Mouse (Mus musculus): ENCODE measurements around the gene Necab2. TPM values are rescaled to one million over a fixed set of nuclear protein-coding genes. Genes with fewer than 3 reads are reported as not detected.

The Necab2 gene
- polyA plus RNA-seq (2015; fragmentation: Nextera tagmentation; extraction: Ambion mirVana) = 39.6 and 41.7 TPM in 2 replicates

- Histone ChIP-seq H3K27me3 (peaks cover 40% of the 10 kb centered on the region), H3K36me3 (no peaks in the 10 kb centered on the region), H3K9ac (peak within 1 kb of the TSS; percentile 85), H3K27ac (replicated peaks) (0 out of 2 replicates have a peak within 1 kb of the TSS, but pooled peaks have one; percentile 46), H3K4me1 (replicated peaks) (peaks cover 34% of the 10 kb centered on the region), H3K4me2 (peak within 1 kb of the TSS; percentile 79), H3K4me3 (peak within 1 kb of the TSS; percentile 70), H3K9me3 (no peaks in the 10 kb centered on the region)
- WGBS = 3% methylated on average over 44 of the region's 52 CpGs
- peak; percentile 64 for ATAC-seq (ENCODE audit: low read depth)
These were observed at the start of gene Necab2 for GRCm38 (mm10) chr8:119446211-119446989. Necab2 (plus strand) TSS chr8:119446719.

- peaks cover 31% of the 10 kb centered on the region for H3K36me3 ChIP-seq
- no peak overlapping the region for H3K9ac ChIP-seq
- no peak overlapping the region for H3K4me2 ChIP-seq
- H3K4me3 ChIP-seq = no peak overlapping the region
- no peak for ATAC-seq (ENCODE audit: low read depth)
- no peak overlapping the region for H3K27ac ChIP-seq (replicated peaks)
- WGBS = 82% methylated on average over 9 of the region's 9 CpGs
- H3K4me1 ChIP-seq (replicated peaks) = peaks cover 15% of the 10 kb centered on the region
- no peaks in the 10 kb centered on the region for H3K9me3 ChIP-seq
- no peaks in the 10 kb centered on the region for H3K27me3 ChIP-seq
These were observed 48.0 kb upstream of the Necab2 start for GRCm38 (mm10) chr8:119398558-119398957.

- H3K4me2 ChIP-seq = no peak overlapping the region
- no peaks in the 10 kb centered on the region for H3K9me3 ChIP-seq
- no peak for ATAC-seq (ENCODE audit: low read depth)
- no peak overlapping the region for H3K27ac ChIP-seq (replicated peaks)
- H3K36me3 ChIP-seq = peaks cover 37% of the 10 kb centered on the region
- 69% methylated on average over 6 of the region's 6 CpGs for WGBS
- H3K4me3 ChIP-seq = no peak overlapping the region
- peaks cover 11% of the 10 kb centered on the region for H3K4me1 ChIP-seq (replicated peaks)
- H3K27me3 ChIP-seq = no peaks in the 10 kb centered on the region
- no peak overlapping the region for H3K9ac ChIP-seq
These were observed 47.3 kb upstream of the Necab2 start for GRCm38 (mm10) chr8:119399255-119399654.

DNA sequence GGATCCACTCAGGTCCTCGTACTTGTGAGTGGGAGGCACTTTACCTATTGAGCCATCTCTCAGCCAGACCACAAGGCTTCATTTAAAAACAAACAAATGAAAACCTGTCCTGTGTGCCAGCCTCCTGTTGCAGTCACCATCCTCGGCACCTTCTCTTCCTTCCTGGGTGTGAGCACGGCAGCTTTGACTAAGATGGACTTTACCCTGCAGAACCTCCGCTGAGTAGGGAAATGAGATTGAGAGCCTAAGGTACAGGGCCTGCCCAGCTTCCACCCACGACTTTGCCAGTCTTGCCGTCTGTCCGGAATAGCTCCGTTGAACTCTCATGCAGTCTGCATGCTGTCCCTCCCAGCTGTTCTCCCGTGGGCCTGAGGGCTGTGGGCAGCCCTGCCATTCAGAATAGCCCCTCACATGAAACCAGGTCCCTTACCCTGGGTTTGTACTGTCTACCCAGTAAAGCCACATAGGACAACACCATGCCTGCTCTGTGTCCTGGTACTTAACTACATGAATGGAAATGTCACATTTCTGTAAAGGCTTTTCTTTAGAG lies 46.3 kb upstream of the Necab2 start:
- Histone ChIP-seq H3K27ac (replicated peaks) (no peak overlapping the region), H3K36me3 (peaks cover 46% of the 10 kb centered on the region), H3K4me2 (no peak overlapping the region), H3K9me3 (no peaks in the 10 kb centered on the region), H3K4me3 (no peak overlapping the region), H3K27me3 (no peaks in the 10 kb centered on the region), H3K9ac (no peak overlapping the region), H3K4me1 (replicated peaks) (peaks cover 9% of the 10 kb centered on the region)
- WGBS = 90% methylated on average over 9 of the region's 9 CpGs
- ATAC-seq (ENCODE audit: low read depth) = no peak

- no peak overlapping the region for H3K9ac ChIP-seq
- no peak overlapping the region for H3K27ac ChIP-seq (replicated peaks)
- no peak overlapping the region for H3K4me2 ChIP-seq
- peaks cover 46% of the 10 kb centered on the region for H3K36me3 ChIP-seq
- no peaks in the 10 kb centered on the region for H3K27me3 ChIP-seq
- peaks cover 3% of the 10 kb centered on the region for H3K4me1 ChIP-seq (replicated peaks)
- 90% methylated on average over 3 of the region's 3 CpGs for WGBS
- ATAC-seq (ENCODE audit: low read depth) = no peak
- H3K4me3 ChIP-seq = no peak overlapping the region
- no peaks in the 10 kb centered on the region for H3K9me3 ChIP-seq
These were observed 45.6 kb upstream of the Necab2 start for GRCm38 (mm10) chr8:119400904-119401303.

- Histone ChIP-seq H3K4me2 (no peak overlapping the region), H3K9me3 (no peaks in the 10 kb centered on the region), H3K9ac (no peak overlapping the region), H3K27ac (replicated peaks) (no peak overlapping the region), H3K27me3 (no peaks in the 10 kb centered on the region), H3K4me3 (no peak overlapping the region), H3K36me3 (peaks cover 63% of the 10 kb centered on the region), H3K4me1 (replicated peaks) (no peaks in the 10 kb centered on the region)
- no peak for ATAC-seq (ENCODE audit: low read depth)
- WGBS = 85% methylated on average over 10 of the region's 10 CpGs
These were observed 42.6 kb upstream of the Necab2 start for GRCm38 (mm10) chr8:119403912-119404311.

- no peak overlapping the region for H3K9ac ChIP-seq
- no peaks in the 10 kb centered on the region for H3K9me3 ChIP-seq
- ATAC-seq (ENCODE audit: low read depth) = no peak
- H3K36me3 ChIP-seq = peaks cover 70% of the 10 kb centered on the region
- no peak overlapping the region for H3K4me3 ChIP-seq
- no peaks in the 10 kb centered on the region for H3K27me3 ChIP-seq
- no peak overlapping the region for H3K27ac ChIP-seq (replicated peaks)
- H3K4me2 ChIP-seq = no peak overlapping the region
- no peaks in the 10 kb centered on the region for H3K4me1 ChIP-seq (replicated peaks)
- WGBS = 94% methylated on average over 5 of the region's 5 CpGs
These were observed 41.9 kb upstream of the Necab2 start for GRCm38 (mm10) chr8:119404648-119405047.

- no peak overlapping the region for H3K9ac ChIP-seq
- no peaks in the 10 kb centered on the region for H3K9me3 ChIP-seq
- H3K4me3 ChIP-seq = no peak overlapping the region
- no peak overlapping the region for H3K27ac ChIP-seq (replicated peaks)
- H3K27me3 ChIP-seq = 0 out of 2 replicates have a peak, but pooled peaks cover 6% of the 10 kb centered on the region
- no peak for ATAC-seq (ENCODE audit: low read depth)
- 71% methylated on average over 8 of the region's 8 CpGs for WGBS
- peaks cover 4% of the 10 kb centered on the region; the same call in 1 of the 2 replicates for H3K4me1 ChIP-seq (replicated peaks)
- no peak overlapping the region for H3K4me2 ChIP-seq
- peaks cover 73% of the 10 kb centered on the region for H3K36me3 ChIP-seq
These were observed 38.2 kb upstream of the Necab2 start for GRCm38 (mm10) chr8:119408311-119408710.

GRCm38 (mm10) chr8:119412037-119412734 lies 34.3 kb upstream of the Necab2 start:
- ATAC-seq (ENCODE audit: low read depth) = no peak
- 61% methylated on average over 10 of the region's 10 CpGs for WGBS

GRCm38 (mm10) chr8:119412735-119413498 lies 33.6 kb upstream of the Necab2 start:
- Histone ChIP-seq H3K9me3 (no peaks in the 10 kb centered on the region), H3K4me3 (no peak overlapping the region), H3K27ac (replicated peaks) (no peak overlapping the region), H3K4me1 (replicated peaks) (peaks cover 13% of the 10 kb centered on the region; the same call in 1 of the 2 replicates), H3K36me3 (peaks cover 40% of the 10 kb centered on the region), H3K4me2 (peak overlapping the region; percentile 48), H3K9ac (peak overlapping the region; percentile 59; the same call in 1 of the 2 replicates), H3K27me3 (peaks cover 15% of the 10 kb centered on the region; the same call in 1 of the 2 replicates)
- WGBS = 13% methylated on average over 18 of the region's 18 CpGs
- ATAC-seq (ENCODE audit: low read depth) = peak; percentile 83

More at GRCm38 (mm10) chr8:119412037-119412734, 34.3 kb upstream of the Necab2 start:
- peaks cover 47% of the 10 kb centered on the region for H3K36me3 ChIP-seq
- H3K27ac ChIP-seq (replicated peaks) = no peak overlapping the region; the same call in 1 of the 2 replicates
- no peak overlapping the region for H3K4me2 ChIP-seq
- H3K9me3 ChIP-seq = no peaks in the 10 kb centered on the region
- H3K4me1 ChIP-seq (replicated peaks) = peaks cover 13% of the 10 kb centered on the region; the same call in 1 of the 2 replicates
- no peak overlapping the region for H3K4me3 ChIP-seq
- peaks cover 15% of the 10 kb centered on the region; the same call in 1 of the 2 replicates for H3K27me3 ChIP-seq
- H3K9ac ChIP-seq = no peak overlapping the region

GRCm38 (mm10) chr8:119413605-119414004 lies 32.9 kb upstream of the Necab2 start:
- H3K4me1 ChIP-seq (replicated peaks) = peaks cover 13% of the 10 kb centered on the region; the same call in 1 of the 2 replicates
- ATAC-seq (ENCODE audit: low read depth) = no peak
- H3K9me3 ChIP-seq = no peaks in the 10 kb centered on the region
- H3K36me3 ChIP-seq = peaks cover 33% of the 10 kb centered on the region
- 85% methylated on average over 10 of the region's 10 CpGs for WGBS
- H3K9ac ChIP-seq = no peak overlapping the region
- H3K4me3 ChIP-seq = no peak overlapping the region
- peaks cover 15% of the 10 kb centered on the region; the same call in 1 of the 2 replicates for H3K27me3 ChIP-seq
- H3K4me2 ChIP-seq = no peak overlapping the region
- no peak overlapping the region for H3K27ac ChIP-seq (replicated peaks)
